Mouse (Mus musculus): ENCODE measurements around the gene Sohlh2.
"Not testable (repeated sequence)": the region's sequence is repeated elsewhere in the genome, so short reads cannot be mapped to it uniquely, and the experiment has no call there.

Gene Sohlh2

GRCm38 (mm10) chr3:55181766-55182165, at the start of gene Sohlh2:
Gene Sohlh2 (plus strand): TSS chr3:55182028.
- DNase-seq (ENCODE audit: low read depth, low spot score): no peak

- DNase-seq (ENCODE audit: low read depth, low spot score): no peak
Measured at GRCm38 (mm10) chr3:55137039-55137438, 44.8 kb upstream of the Sohlh2 start, which contains the start of gene Ccdc169. Gene Ccdc169 (plus strand): TSS chr3:55137339.

- no peak for DNase-seq (ENCODE audit: low read depth, low spot score)
Measured at GRCm38 (mm10) chr3:55139837-55140236, 42.0 kb upstream of the Sohlh2 start.

- DNase-seq (ENCODE audit: low read depth, low spot score): no peak
Measured at GRCm38 (mm10) chr3:55141401-55141800, 40.4 kb upstream of the Sohlh2 start.

- no peak for DNase-seq (ENCODE audit: low read depth, low spot score)
Measured at GRCm38 (mm10) chr3:55144916-55145315, 36.9 kb upstream of the Sohlh2 start.

- DNase-seq (ENCODE audit: low read depth, low spot score): no peak
Measured at GRCm38 (mm10) chr3:55146441-55146840, 35.4 kb upstream of the Sohlh2 start.

GRCm38 (mm10) chr3:55147156-55147555, 34.7 kb upstream of the Sohlh2 start:
- no peak for DNase-seq (ENCODE audit: low read depth, low spot score)

GRCm38 (mm10) chr3:55148091-55148490, 33.7 kb upstream of the Sohlh2 start:
- no peak for DNase-seq (ENCODE audit: low read depth, low spot score)

GRCm38 (mm10) chr3:55151656-55152433, 30.0 kb upstream of the Sohlh2 start:
- peak; percentile 55 for DNase-seq (ENCODE audit: low read depth, low spot score)

GRCm38 (mm10) chr3:55152673-55153334, 29.0 kb upstream of the Sohlh2 start:
- DNase-seq (ENCODE audit: low read depth, low spot score): no peak

- DNase-seq (ENCODE audit: low read depth, low spot score): no peak
Measured at GRCm38 (mm10) chr3:55154163-55154562, 27.7 kb upstream of the Sohlh2 start.

GRCm38 (mm10) chr3:55157413-55157812, 24.4 kb upstream of the Sohlh2 start:
- no peak for DNase-seq (ENCODE audit: low read depth, low spot score)

- DNase-seq (ENCODE audit: low read depth, low spot score): no peak
Measured at GRCm38 (mm10) chr3:55161144-55161543, 20.7 kb upstream of the Sohlh2 start.

GRCm38 (mm10) chr3:55163510-55163909, 18.3 kb upstream of the Sohlh2 start:
- DNase-seq (ENCODE audit: low read depth, low spot score): no peak

GRCm38 (mm10) chr3:55172478-55172877, 9.3 kb upstream of the Sohlh2 start:
- no peak for DNase-seq (ENCODE audit: low read depth, low spot score)

- DNase-seq (ENCODE audit: low read depth, low spot score): no peak
Measured at GRCm38 (mm10) chr3:55177271-55177670, 4.6 kb upstream of the Sohlh2 start.

- no peak for DNase-seq (ENCODE audit: low read depth, low spot score)
Measured at GRCm38 (mm10) chr3:55191668-55192067, 9.8 kb downstream of the Sohlh2 start.

- no peak for DNase-seq (ENCODE audit: low read depth, low spot score)
Measured at GRCm38 (mm10) chr3:55193351-55193750, 11.5 kb downstream of the Sohlh2 start.

- no peak for DNase-seq (ENCODE audit: low read depth, low spot score)
Measured at GRCm38 (mm10) chr3:55194792-55195191, 13.0 kb downstream of the Sohlh2 start.

- no peak for DNase-seq (ENCODE audit: low read depth, low spot score)
Measured at GRCm38 (mm10) chr3:55195581-55196327, 13.9 kb downstream of the Sohlh2 start.

GRCm38 (mm10) chr3:55196328-55196710, 14.5 kb downstream of the Sohlh2 start:
- no peak for DNase-seq (ENCODE audit: low read depth, low spot score)

- DNase-seq (ENCODE audit: low read depth, low spot score): not testable (repeated sequence)
Measured at GRCm38 (mm10) chr3:55203621-55204020, 21.8 kb downstream of the Sohlh2 start.

Measured in brain, embryonic 18.5 days (tissue).